Mouse (Mus musculus) thymus, adult 2 months (tissue): ENCODE data around the gene Spns2. TPM values are rescaled to one million over a fixed set of nuclear protein-coding genes. Genes with fewer than 3 reads are reported as not detected.
"Not testable (repeated sequence)": the region's sequence is repeated elsewhere in the genome, so short reads cannot be mapped to it uniquely, and the experiment has no call there.

ENCODE experiments used
- DNase-seq: peaks from one replicate; pipeline ENCODE4 v3.0.0; 2021
- H3K27ac ChIP-seq: fragments of 200-500 bp; 2 replicates; pipeline ENCODE4 v1.5.1; 2012; ENCODE audit warnings: low read length, control low read depth; ENCODE audit not compliant: control insufficient read depth, insufficient read depth
- H3K27me3 ChIP-seq: fragments of 200-500 bp; 2 replicates; pipeline ENCODE4 v1.6.1; 2012; ENCODE audit warnings: mild to moderate bottlenecking, low read length, moderate library complexity, mixed read lengths; ENCODE audit not compliant: control insufficient read depth, insufficient read depth
- H3K36me3 ChIP-seq: fragments of 200-500 bp; 2 replicates; pipeline ENCODE4 v1.6.1; 2012; ENCODE audit warnings: mild to moderate bottlenecking, low read length, moderate library complexity; ENCODE audit not compliant: control insufficient read depth, insufficient read depth
- H3K4me1 ChIP-seq: fragments of 200-500 bp; replicated peaks from 2 replicates; pipeline ENCODE4 v1.6.1; 2012; ENCODE audit warnings: low read length; ENCODE audit not compliant: control insufficient read depth, insufficient read depth
- H3K4me3 ChIP-seq: fragments of 200-500 bp; 2 replicates; pipeline ENCODE4 v1.5.1; 2012; ENCODE audit warnings: mild to moderate bottlenecking, low read length, control low read depth, moderate library complexity; ENCODE audit not compliant: control insufficient read depth, insufficient read depth
- CTCF ChIP-seq: fragments of 200-500 bp; IDR thresholded peaks from 2 replicates; pipeline ENCODE4 v1.5.1; 2012; ENCODE audit warnings: mild to moderate bottlenecking, control low read depth, low read length, moderate library complexity, borderline replicate concordance; ENCODE audit not compliant: control insufficient read depth, poor library complexity, insufficient read depth; ENCODE audit errors: extremely low read depth
- POLR2A ChIP-seq: fragments of 200-500 bp; IDR thresholded peaks from 2 replicates; pipeline ENCODE4 v1.6.1; 2012; ENCODE audit warnings: mild to moderate bottlenecking, low read length, control low read depth, moderate library complexity; ENCODE audit not compliant: control insufficient read depth, poor library complexity, insufficient read depth; ENCODE audit errors: extremely low read depth
- WGBS: fragments of 180-500 bp; shearing (Covaris S2); methylation state at CpG from one replicate; pipeline ENCODE4 v1.1.7; 2018; 5-methylcytosine and 5-hydroxymethylcytosine counted together
- polyA plus RNA-seq: library from polyadenylated mRNA; depleted of rRNA; stranded (reverse); fragments of >200 nt; gene quantifications from 2 replicates; pipeline ENCODE4 v1.2.3, GENCODE M21; 2012

The Spns2 gene
- polyA plus RNA-seq, 1 experiment = 10.6 TPM

- no peaks in the 10 kb centered on the region for H3K27me3 ChIP-seq
- no peak for TF ChIP-seq POLR2A
- no peak overlapping the region for H3K27ac ChIP-seq
- 91% methylated on average over 8 of the region's 8 CpGs for WGBS
- no peaks in the 10 kb centered on the region for H3K4me1 ChIP-seq
- peaks cover 43% of the 10 kb centered on the region for H3K36me3 ChIP-seq
- no peak overlapping the region for H3K4me3 ChIP-seq
- no peak for DNase-seq
These were observed 42.2 kb downstream of the Spns2 start for GRCm38 (mm10) chr11:72447475-72447874.

GRCm38 (mm10) chr11:72446311-72447105 lies 43.2 kb downstream of the Spns2 start:
- Histone ChIP-seq H3K36me3 (peaks cover 41% of the 10 kb centered on the region), H3K4me3 (no peak overlapping the region), H3K27me3 (no peaks in the 10 kb centered on the region), H3K4me1 (peaks cover 6% of the 10 kb centered on the region), H3K27ac (no peak overlapping the region)
- WGBS = 87% methylated on average over 6 of the region's 6 CpGs
- TF ChIP-seq POLR2A (no peak), CTCF (no peak)
- peak; percentile 33 for DNase-seq

DNA sequence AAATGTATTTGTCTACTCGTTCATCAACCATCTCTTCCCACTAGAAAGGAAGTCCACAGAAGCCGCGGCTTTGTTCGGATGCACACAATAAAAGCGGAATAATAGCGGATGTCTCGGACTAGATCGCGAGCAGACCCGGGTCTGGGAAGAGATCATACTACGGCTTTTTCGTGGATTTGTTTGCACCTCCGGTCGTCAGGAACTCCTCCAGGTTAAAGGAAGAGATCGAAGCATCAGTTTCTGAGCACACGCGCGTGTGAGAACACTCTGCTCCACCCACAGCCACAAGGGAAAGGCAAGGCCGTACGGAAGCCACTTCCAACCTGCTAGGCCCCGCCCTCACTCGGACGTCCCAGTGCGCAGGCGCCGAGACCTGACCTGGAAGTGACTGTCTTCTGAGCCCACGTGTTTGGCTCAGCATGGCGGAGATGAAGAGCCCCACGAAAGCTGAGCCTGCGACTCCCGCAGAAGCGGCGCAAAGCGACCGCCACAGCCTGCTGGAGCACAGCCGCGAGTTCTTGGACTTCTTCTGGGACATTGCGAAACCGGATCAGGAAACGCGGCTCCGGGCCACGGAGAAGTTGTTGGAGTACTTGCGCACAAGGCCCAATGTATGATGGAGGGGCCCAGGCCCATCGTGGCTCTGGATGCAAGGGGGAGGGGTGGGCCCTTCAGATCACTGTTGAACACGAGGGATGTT lies 48.6 kb downstream of the Spns2 start, which contains the start of gene Mybbp1a:
TSS of gene Mybbp1a (plus strand) at position 391 of the 700 bp plus-strand sequence.
- WGBS = under 1% methylated on average over 46 of the region's 46 CpGs
- TF ChIP-seq CTCF (0 out of 2 replicates have a peak, but pooled peaks have one; percentile 50), POLR2A (peak; percentile 74; the same call in 1 of the 2 replicates)
- H3K4me3 ChIP-seq = peak within 1 kb of the TSS; percentile 74
- H3K36me3 ChIP-seq = peaks cover 11% of the 10 kb centered on the region; the same call in 1 of the 2 replicates
- peaks cover 9% of the 10 kb centered on the region for H3K4me1 ChIP-seq
- peak; percentile 99 for DNase-seq
- H3K27me3 ChIP-seq = no peaks in the 10 kb centered on the region
- H3K27ac ChIP-seq = peak within 1 kb of the TSS; percentile 69; the same call in 1 of the 2 replicates

DNA sequence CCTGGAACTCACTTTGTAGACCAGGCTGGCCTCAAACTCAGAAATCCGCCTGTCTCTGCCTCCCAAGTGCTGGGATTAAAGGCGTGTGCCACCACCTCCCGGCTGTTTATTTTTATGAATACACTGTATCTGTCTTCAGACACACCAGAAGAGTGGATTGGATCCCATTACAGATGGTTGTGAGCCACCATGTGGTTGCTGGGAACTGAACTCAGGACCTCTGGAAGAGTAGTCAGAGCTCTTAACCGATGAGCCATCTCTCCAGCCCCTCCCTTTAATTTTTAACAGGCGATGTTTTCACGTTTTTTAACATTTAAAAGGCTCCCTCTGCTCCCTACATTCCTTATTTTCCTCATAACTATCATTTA lies 49.1 kb downstream of the Spns2 start:
- not testable (repeated sequence) for H3K36me3 ChIP-seq, DNase-seq, H3K27me3 ChIP-seq, H3K27ac ChIP-seq, H3K4me1 ChIP-seq
- H3K4me3 ChIP-seq = peak overlapping the region; percentile 74; the same call in 1 of the 2 replicates
- 40% methylated on average over 6 of the region's 6 CpGs for WGBS

DNA sequence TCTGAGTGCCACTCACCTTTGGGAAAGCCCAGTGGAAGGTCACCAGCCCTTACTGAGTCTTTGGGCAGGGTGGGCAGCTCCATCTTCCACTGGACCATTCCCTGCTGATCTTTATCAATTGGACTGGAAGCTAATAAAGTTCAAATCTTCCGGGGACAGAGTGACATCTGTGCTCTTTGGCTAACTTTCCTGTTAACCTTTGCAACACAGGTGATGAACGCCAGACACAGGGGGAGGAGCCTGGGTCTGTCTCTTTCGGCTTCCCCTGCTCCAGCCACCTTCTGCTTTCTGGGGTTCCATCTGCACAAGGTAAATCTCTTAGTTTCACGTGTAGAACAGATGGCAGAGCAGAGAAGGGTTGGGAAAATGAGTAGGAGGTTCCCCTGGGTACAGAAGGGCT lies 51.3 kb downstream of the Spns2 start:
- 0 out of 2 replicates have a peak, but pooled peaks cover under 1% of the 10 kb centered on the region for H3K36me3 ChIP-seq
- H3K4me3 ChIP-seq = no peak overlapping the region
- H3K4me1 ChIP-seq = peaks cover 9% of the 10 kb centered on the region
- no peaks in the 10 kb centered on the region for H3K27me3 ChIP-seq
- TF ChIP-seq CTCF (no peak), POLR2A (no peak)
- 74% methylated on average over 4 of the region's 4 CpGs for WGBS
- H3K27ac ChIP-seq = no peak overlapping the region
- no peak for DNase-seq

- H3K27me3 ChIP-seq = no peaks in the 10 kb centered on the region
- H3K4me3 ChIP-seq = no peak overlapping the region
- 96% methylated on average over 16 of the region's 16 CpGs for WGBS
- H3K36me3 ChIP-seq = no peaks in the 10 kb centered on the region
- H3K27ac ChIP-seq = no peak overlapping the region
- no peak for DNase-seq
- TF ChIP-seq CTCF (no peak), POLR2A (no peak)
- H3K4me1 ChIP-seq = peaks cover 7% of the 10 kb centered on the region
These were observed 52.7 kb downstream of the Spns2 start for GRCm38 (mm10) chr11:72436756-72437650.
